Mouse (Mus musculus): ENCODE results near the gene Cnih3.
A peak's percentile ranks its signal among the peaks of the same experiment; 100 is the strongest.

The Cnih3 gene

DNA sequence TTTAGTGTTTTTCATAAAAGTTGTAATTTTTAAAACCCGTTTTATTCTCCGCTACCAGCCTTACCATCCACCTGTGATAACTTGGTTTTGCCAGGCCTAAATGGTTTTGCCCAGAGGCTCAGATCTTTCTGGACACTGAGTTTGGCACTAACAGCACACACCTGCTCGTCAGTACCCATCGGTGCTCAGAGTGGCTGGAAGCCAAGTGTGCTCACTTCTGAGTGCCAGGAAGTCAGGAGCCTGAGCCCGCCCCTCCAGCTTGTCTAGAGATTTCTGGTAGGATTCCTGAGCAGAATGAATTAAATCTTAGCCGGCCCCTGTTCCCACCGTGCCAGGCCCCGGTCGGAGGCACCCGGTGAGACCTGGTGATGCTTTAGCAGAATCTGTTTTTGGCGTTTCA is 54.9 kb downstream of the Cnih3 start:
- DNase-seq (ENCODE audit: low spot score), result no peak

DNA sequence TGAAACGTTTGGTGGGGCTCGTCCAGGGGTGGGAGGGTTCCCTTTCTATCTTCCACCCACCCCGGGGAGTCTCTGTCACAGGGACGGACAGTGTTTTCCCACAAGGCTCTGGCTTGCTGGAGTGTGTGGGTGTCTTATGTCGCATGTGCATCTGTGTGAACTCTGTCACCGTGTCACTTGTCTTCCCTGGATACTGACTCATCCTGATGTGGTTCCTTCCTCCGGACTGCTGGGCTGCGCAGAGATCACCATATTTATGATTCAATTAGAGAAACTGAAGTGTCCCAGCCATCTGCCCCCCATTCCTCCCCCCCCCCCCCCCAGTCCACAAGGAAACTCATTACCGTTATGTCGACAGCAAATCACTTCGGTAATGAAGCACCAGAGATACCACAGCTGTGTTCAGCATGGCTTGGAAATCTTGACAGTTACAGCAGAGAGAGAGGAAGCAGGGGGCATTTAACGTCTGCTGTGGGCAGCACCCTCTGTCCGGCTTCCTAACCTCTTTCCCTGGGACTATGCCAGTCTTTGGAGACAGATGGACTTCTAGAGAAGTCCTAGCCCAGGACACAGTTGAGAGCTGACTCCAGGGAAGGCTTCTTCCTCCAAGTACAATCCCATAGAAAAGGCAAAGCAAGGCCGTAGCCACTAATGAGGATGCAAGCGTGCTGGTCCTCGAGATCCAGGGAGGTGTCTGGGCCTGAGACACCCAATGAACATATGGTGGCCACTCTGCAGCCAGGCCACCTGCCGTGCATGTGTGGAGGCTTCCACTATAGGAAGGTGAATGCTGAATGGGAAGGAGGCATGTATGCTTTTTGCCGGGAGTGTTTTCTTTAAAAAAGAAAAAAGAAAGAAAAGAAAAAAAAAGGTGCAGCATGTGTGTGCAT is 55.9 kb downstream of the Cnih3 start:
- DNase-seq (ENCODE audit: low spot score), result no peak

DNA sequence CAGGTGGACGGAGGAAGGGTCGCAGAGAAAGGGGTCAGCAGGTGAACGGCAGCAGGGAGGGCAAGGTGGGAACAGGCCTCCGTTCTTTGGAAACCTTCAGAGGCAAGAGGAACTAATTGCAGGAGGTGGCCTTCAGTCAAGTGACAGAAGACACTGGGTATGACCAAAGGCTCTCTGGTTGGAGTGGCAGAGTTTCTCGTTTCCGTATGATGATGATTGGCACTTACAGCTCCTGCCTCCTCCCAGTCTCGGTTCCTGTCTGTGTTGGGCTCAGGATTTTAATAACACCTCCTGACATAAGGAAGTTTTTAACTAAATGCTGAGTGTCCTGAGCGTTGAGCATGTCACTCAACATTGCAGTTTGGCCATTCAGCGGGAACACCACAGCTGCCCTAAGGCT is 57.3 kb downstream of the Cnih3 start:
- DNase-seq (ENCODE audit: low spot score), result no peak

DNA sequence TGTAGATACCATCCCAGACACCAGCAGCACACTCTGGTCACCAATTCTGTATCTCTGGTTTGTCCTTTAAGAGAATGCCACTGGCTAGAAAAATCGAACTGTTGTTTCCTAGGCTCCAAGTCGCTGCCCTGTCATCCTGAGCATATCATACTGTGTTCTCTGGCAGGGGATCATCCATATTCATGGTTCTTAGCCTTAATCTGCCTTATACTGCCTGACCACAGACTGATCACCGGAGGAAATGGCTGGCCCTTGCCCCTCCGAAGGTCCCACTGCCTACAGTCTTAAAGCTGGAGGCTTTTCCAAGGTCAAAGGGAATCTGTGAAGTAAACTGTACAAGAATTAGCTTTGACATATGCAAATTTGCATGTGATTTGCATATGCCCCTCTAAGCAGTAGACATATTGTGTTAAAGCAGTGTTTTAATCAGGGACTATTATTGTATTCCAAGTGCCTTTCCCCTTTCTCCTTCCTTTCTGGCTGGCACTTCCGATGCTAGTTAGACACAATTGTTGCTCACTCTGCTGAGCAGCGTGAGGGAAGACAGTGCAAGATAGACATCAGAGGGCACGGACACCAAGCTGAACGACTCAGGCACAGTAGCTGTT is 58.3 kb downstream of the Cnih3 start:
- no peak for DNase-seq (ENCODE audit: low spot score)

DNA sequence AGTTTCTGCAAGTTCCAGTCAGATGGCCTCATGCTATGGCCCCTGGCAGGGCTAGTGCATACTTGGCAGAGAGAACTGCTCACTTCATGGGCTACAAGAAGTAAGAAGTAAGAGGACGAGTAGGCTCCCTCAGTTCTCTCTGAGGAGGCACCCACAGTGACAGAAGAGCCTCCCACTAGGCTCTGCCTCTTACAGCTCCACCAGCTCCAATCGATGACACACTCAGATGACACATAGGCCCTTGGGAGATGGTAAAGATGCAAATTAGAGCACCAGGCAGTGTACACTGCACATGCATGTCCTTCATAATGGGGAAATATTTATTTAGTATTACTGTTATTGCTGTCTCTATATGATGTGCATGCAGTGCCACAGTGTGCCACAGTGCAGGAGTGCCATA is 62.6 kb downstream of the Cnih3 start:
- DNase-seq (ENCODE audit: low spot score), result no peak

DNA sequence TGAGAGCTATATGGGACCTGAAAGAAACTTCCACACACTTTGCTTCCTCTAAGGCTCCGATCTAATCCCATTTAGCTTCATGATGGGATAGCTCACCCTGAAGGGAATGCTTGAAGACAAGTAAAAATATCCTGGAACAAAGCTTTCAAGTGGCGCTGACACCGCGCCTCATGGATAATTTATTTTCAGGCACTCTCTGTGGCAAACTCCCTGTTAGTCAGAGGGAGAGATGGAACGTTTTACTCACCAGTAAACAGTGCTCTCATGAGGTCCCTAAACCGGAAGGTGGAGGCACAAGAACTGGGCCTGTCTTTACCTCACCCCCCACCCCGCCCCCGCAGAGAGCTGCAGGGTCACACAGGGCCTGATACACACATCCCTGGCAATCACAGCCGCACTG is 64.4 kb downstream of the Cnih3 start:
- DNase-seq (ENCODE audit: low spot score), result no peak

DNA sequence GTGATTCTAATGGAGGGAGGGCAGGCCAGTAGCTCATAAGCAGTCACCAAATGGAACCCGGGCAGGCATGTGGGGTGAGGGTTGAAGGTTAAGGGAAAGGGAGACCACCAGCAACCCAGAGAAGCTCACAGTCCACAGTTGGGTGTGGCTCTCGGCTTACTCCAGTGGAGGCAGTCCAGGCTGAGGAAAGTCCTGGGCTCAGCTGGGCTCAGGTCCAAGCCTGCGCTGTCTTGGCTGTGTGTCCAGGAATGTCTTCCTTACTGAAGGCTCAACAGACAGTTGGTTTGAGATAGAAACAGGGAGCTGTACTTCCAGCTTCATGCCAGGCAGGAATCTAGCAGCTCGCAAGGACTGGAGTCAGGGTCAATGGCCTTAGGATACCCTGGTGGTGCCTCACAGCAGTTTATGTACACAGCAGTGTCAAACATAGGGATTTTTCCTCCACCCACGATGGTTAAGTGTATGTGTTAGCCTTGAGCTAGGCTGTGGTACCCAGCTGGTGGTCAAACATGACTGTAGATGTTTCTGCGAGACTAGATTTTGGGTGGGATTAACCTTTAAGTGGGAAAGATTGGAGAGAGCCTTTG is 65.6 kb downstream of the Cnih3 start:
- DNase-seq (ENCODE audit: low spot score), result peak; percentile 68

DNA sequence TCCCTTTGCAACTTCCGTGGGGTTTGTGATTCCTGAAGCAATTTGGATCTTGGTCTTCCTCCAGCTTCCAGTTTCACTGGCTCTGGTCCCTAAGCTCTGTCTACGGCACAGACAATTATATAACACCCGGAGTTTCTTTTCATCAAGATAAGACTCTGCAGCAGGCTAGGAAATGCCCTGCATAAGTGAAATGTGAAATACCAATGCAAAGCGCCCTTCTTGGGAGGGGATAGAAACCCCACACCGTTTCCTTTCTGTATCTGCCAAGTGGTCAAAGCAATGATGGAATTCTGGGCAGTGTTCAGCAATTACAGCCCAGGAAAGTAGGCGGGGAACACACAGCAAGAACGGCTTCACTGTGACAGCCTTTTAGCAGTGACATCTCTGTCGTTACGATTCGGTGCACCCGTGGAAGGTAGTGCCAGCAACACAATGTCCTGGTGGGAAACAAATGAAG is 67.7 kb downstream of the Cnih3 start:
- peak; percentile 11 for DNase-seq (ENCODE audit: low spot score)

DNA sequence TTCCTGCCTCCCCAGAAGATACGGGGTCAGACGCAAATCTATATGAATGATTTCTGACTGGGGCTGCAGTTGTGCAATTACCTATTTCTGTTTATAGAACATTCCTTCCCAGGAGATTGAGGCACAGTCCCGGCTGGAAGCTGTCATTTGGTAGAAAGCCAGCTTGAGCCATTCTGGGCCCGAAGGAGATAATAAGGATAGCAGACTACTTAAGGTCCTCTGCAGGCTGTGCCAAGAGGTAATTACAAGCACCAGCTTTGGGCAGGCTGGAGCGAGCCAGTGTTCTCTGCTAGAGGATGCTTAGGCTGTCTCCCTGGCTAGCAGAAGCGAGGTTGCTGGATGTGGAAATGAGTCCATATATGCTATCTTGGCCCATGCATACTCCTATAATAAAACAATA is 70.4 kb downstream of the Cnih3 start:
- DNase-seq (ENCODE audit: low spot score), result no peak

DNA sequence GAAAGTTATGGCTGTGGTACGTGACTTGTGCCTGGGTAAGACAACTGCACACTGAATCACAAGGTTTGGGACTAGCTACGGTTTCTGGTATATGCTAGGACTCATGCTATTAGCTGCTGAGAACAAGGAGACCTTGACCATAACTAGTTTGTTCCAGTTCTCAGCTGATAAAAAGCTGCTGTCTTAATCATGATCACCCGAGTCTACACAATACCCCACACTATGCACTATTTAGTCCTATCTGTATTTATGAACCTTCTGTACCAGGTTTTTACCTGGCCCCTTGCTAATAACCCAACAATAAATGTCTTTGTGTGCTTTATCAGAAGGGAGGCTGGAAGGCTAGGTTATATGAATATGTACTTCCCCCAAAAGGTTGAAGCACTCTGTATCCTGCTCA is 72.5 kb downstream of the Cnih3 start:
- no peak for DNase-seq (ENCODE audit: low spot score)

DNA sequence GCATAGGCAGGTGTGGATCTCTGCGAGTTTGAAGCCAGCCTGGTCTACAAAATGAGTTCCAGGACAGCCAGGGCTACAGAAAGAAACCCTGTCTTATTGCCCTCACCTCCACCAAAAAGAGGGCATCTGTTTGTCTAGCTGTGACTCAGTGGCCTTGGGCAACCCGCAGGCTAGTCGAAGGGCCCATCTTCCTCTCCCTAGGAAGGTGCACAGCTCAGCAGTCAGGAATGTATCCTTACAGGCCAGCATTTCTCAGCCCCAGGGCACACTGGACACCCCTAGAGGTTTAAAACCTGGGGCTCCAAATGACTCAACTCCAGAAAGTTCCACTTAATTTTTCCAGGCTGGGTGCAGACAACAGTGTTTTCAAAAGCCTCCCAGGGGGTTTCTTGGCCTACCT is 73.0 kb downstream of the Cnih3 start:
- DNase-seq (ENCODE audit: low spot score), result no peak

DNA sequence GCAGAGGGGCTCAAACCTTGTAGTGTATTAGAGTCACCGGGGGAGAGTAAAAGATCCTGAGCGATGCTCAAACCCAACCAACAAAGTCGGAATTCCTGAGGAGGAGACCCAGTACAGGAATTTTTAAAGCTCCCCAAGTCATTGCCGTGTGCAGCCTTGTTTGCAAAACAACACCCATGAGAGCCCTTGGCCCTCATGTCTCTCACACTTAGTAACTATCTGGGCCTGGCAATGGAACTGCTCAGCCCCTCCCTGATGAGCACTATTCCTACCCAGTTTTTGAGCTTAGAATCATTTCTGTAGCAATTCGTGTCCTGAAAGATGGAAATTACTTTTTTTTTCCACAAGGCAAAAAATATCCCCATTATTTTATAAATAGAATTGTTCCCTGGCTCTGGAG is 74.0 kb downstream of the Cnih3 start:
- DNase-seq (ENCODE audit: low spot score), result no peak

DNA sequence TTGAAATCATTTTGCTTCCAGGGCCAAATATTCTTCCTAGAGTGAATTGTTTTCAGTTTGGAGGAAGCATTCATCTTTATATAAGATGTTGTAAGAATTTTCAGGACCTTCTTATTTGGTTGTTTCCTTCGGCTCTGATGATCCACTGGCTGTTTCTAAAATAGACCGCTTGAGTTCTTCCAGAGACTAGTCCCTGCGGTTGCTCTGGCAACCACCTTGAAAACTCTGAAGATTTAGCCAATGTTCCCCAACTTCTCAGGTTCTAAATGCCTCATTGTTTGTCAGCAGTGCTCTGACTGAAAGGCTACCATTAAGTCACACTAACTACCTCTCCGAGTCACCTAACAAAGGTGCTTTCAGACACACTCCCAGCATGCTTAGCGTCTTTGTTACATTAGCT is 80.8 kb downstream of the Cnih3 start:
- no peak for DNase-seq (ENCODE audit: low spot score)

DNA sequence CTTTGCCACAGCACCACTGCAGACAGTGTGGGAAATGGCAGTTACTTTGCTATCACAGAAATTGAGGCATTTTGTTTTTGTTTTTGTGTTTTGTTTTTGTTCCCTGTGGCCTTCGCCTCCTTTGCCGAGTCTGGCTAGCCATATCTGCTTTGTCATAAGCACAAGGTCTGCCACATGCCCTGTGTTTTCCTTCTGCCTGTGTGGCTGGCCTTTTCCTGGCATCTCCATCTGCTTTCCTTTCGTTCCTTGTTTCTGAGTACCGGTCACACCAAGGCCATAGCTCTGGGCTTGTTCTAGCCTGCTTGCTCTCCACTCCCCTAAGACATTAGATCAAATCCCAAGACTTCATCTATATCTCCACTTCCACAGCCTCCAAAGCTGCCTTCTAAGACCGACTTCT is 83.0 kb downstream of the Cnih3 start:
- no peak for DNase-seq (ENCODE audit: low spot score)

DNA sequence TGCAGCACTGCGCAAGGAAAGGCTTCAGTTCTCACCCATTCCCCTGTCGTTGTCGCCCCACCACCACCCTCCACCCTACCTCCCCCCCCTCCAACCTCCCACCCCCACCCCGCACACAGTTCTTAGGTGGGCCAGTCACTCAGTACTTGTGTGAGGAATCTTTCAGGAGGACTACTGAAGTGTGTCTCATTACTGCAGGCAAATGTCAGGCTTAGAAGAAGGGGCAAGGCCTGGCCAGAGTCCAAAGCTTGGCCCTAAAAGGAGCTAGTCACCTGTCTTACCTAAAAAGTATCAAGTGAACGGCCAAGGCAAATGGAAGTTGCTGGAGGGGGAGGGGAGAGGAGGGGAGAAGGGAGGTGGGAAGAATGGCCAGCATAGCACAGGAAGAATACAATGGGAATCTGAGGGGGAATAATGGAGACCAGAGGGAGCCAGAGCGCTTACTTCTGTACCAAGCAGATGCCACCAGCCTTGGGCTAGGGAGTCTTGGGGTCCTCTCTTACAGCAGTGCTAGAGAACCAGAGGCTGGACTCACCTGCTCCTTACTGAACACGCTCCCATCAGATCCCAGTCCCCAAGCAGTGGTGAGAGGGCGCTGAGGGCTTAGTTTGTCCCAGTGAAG is 88.7 kb downstream of the Cnih3 start:
- no peak for DNase-seq (ENCODE audit: low spot score)

DNA sequence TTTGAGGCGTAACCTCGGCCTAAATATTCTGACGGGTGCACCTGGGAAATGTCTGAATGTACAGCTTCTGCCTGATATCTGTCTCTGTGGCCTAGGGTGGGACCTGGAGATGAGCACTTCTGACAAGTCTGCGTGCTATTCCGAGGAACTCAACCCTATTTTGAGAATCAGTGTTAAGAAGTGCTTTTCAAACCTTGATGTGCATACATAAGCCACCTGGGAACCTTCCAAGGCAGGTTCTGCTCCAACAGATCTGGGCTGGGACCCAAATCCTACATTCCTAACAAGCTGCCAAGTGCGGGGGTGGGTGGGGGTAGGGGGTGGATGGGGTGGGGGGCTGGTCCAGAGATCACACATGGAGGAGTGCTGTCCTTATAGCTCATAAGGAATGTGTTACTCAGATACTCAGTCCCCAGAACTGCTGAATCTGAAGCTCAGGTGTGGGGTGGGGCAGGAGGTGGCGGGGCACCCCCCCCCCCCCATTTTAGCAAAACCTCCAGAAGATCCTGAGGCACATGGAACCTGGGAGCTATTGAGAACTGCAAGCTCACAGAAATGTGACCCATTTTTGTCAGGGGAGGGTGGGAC is 89.3 kb downstream of the Cnih3 start:
- DNase-seq (ENCODE audit: low spot score), result no peak

DNA sequence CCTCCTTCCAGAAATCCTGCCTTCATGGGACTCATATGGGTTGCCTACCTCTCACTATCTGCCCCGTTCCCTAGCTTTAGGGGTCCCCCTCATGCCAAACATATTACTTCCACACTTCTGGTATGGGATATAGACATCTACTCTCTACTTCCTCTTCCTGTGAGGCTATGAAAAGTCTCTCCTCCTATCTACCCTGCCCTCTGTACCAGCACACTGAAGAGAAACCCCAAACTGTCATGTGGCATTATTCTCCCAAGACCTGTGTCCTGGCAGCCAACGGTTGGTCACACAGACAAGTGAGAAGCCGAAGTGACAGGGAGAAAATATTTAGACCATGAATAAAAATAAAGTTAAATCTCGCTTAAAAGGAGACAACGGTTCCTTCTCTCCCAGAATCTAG is 92.6 kb downstream of the Cnih3 start:
- no peak for DNase-seq (ENCODE audit: low spot score)

DNA sequence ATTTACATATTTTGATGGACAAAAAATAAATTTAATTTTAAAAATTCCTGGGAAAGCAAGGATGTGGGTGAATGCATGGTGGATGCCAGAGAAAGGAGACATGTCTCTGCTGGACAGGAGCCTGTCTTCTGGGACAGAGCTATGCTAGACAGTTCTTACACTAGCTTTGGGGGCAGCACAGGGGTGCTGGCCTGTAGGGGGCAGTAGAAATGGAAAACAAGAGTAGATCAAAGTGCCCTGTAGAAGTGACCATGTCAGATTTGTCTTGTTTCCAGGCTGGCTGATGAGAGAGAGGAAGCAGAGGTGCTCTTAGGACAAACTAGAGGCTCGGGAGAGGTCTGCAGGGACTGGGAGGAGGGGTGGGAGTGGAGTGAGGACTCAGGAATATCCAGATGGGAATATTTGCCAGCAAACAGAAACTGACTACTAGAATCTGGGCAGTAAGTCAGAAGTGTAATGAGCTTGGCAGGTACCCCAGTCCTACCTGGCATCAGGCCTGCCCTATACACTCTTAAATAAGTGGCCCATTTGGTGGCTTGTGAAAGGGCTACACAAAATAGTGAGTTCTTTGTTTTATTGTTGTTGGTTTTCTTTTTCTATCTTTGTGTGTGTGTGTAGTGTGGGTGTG is 93.3 kb downstream of the Cnih3 start:
- DNase-seq (ENCODE audit: low spot score), result no peak

DNA sequence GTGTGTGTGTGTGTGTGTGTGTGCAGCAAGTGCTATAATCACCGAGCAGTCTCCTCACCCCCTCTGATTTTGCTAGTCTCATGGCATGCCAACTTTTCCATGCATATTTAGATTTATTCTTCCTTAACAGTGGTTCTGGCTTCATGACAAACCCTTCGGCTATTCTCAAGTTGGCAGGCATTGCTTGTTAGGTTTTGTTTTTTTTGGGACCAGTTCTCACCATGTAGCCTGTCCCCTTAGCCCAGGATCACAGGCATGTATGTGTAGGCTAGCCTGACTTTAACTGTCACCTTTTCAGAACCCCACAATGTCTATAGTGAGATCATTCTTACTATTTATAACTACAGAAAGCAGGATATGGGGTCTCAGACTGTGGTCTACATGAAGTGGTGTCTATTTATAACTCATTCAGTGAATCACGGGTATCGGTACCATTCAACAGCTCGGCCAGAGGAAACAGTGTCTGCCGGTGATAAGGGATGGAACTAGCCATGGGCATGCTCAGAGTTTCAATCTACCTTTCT is 94.2 kb downstream of the Cnih3 start:
- no peak for DNase-seq (ENCODE audit: low spot score)

DNA sequence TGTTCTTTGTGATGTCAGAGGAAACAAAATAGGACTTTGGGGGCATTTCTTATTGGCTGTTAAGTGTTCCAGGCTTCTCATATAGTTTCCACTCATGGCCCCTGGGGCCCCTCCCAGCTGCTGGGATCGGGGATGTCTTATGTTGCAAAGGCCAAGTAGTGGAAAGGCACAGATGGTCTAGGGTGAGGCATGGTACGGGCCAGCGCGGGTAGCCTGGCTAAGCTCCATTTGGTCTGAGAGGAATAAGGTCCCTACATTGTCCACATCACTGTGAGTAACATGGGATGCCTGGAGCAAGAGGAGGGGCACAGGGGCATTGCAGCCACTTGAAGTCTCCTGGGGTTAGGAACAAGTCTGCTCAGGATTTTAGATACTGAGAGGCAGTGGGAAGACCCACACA is 95.1 kb downstream of the Cnih3 start:
- DNase-seq (ENCODE audit: low spot score), result no peak

DNA sequence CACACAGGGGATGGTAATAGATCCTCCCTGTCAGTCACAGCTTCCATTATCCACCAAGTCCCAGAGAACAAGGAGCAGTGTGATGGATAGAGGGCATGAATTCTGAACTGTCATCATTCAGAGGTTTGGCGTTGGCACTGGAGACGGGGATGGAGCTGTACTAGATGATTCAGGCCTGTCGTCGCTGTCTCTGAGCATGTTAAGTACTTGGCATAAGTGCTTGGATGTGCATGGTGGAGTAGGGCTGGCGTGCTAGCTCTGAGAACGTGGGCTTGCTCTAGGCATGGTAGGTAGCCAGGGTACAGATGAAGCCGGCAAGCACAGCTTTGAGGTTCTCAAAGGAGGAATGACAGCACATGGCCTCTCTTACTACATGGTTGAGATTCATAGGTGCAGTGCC is 95.6 kb downstream of the Cnih3 start:
- DNase-seq (ENCODE audit: low spot score), result no peak

DNA sequence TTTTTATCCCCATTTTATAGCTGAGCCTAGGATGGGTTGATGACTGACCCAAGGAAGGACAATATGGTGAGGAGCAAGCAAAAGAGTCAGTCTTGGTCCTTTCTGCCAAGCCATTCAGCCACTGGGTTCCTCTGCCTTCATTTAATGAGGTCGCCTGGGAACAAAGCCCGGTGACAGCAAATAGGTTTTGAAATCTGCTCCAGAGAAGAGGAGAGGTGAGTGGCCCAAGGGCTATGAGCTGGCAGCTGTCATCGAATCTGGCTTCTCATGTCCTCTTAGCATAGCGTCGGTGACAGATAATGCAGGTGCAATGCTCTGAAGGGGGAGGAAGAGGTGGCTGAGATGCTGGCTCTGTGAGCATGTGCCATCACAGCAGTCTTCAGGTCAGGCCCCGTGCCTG is 100.7 kb downstream of the Cnih3 start:
- DNase-seq (ENCODE audit: low spot score), result no peak
